Mouse (Mus musculus) adrenal gland, adult (tissue): ENCODE measurements around the gene Clic5.
A peak's percentile ranks its signal among the peaks of the same experiment; 100 is the strongest.

ENCODE experiments used
- DNase-seq, 2 experiments: peaks; one replicate each; pipeline ENCODE4 v3.0.0; 2022 to 2023; ENCODE audit warnings: low spot score in 1 of 2; ENCODE audit not compliant: inconsistent age in 2 of 2

The Clic5 gene

DNA sequence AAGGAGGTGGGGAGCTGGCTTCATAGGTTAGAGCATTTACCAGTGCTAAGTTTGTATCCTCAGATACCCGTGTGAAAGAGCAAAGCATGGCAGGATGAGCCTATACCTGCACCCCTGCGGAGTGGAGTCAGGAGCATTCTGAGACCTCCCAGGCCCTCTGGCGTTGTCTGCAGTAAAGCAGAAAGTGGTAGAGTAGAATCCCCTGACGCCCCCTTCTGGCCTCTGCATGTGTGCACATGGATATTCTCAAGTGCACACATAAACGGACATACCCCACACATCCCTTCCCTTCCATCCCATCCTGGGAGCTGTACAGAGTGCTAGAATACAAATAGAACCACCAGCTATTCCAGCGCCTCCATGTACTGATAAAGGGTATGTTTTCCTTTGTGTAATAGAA is 70.9 kb downstream of the Clic5 start:
- no peak for DNase-seq

DNA sequence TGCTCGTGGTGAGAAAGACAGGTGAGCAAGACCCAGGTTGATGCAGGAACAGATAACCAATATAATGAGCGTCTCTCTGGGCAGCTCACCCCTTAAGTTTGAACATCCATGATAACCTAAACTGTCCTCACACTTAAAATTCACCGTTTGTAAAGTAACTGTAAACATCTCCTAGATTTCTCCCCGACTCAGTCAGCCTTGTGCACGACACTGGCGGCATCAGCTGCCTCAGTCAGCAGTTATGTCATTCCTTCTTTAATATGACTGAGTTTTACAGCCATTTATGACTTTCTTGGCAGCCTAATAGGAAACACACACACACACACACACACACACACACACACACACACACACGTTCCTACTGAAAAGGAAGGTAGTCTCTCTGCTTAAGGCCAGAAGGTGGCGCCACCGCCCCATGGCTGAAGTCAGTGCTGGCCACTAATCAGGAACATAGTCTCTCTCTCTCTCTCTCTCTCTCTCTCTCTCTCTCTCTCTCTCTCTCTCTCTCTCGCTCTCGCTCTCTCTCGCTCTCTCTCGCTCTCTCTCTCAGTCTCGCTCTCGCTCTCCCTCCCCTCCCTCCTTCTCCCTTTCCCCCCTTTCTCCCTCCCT is 73.3 kb downstream of the Clic5 start:
- peak; percentile 52 to 78 for DNase-seq

DNA sequence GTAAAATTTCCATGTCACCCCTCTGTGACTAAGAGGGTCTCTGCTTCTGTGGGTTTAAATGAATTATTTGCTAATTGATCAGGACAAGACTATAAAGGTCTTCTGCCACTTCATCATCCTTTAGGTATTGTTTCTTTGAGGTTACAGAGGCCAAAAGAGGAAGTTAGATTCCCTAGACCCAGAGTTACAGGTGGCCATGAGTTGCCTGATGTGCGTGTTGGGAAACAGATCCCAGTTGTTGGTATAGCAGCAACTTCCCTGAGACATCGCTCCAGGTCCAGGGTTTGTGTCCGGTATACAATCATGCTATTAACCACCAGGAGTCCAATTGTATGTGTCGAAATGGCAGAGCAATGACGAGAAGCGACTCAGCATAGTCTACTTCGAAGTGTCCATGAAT is 81.7 kb downstream of the Clic5 start:
- DNase-seq = no peak

DNA sequence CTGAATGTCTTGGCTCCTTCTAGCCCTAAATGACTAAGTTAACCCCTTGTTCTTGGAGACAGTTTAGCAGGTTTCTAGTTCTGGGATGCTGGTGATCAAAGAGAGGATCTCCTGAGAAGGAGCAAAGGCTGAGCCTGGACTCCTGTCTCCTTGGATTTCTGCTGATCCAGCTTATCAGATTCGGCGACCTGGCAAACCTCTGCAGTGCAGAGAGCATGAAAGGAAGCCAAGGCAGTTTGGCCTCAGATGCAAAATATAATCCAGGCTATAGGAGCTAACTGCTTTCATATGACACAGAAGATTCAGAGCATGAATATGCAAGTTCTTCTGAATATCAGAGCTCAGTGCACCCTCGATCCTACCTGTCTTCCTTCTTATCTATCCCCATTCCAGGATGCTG is 83.0 kb downstream of the Clic5 start:
- DNase-seq = no peak

DNA sequence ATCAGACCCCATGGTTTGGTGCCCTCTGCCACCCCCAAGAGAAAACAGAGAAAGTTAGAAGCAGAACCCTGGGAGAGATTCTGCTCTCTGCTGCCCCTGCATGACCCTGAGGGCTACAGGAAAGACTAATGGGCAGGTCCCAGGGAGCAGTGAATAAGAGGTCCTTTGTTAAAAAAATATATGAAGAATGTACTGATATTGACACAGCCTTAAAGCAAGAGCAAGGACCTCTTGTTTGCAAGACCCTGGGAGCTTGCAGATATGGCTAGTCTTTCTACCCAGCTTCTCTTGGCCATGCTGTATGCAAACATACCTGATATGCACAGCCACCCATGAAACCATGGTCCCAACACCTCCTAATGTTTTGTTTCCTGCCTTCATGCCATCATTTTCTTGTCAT is 86.4 kb downstream of the Clic5 start:
- no peak for DNase-seq

DNA sequence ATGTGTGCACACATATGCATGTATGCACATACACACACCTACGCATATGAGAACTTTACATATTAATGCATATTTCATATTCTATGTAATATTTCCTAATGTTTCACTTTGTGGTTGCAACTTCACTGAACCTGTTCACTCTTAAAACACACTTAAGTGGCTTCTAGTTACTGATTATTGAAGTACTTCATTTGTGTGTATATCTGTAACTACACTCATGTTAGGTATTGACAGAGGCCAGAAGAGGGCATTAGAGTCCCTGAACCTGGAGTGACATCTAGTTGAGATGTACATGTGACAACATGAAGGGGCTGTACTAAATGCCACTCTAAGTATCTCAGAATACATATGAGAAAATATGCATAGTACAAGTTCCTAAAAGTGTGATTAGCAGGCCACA is 99.9 kb downstream of the Clic5 start:
- no peak for DNase-seq

DNA sequence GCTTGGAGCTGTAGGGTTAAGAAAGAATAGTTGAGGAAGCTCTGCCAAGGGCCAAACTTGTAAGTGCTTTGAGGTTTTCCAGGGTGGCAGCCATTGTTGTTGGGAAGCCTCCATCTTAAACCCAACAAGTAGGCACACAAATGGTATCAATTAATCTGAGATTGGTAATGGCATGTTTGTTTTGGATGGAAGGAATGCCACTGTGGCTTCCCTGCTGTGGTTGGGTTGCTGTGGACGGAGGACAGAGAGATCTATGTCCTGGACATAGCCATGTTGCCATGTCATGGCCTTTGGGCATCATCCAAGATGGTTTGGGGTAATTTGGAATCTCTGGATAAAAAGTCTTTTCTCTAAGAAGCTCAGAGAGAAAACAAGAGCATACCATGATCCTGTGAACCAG is 108.8 kb downstream of the Clic5 start:
- no peak for DNase-seq

DNA sequence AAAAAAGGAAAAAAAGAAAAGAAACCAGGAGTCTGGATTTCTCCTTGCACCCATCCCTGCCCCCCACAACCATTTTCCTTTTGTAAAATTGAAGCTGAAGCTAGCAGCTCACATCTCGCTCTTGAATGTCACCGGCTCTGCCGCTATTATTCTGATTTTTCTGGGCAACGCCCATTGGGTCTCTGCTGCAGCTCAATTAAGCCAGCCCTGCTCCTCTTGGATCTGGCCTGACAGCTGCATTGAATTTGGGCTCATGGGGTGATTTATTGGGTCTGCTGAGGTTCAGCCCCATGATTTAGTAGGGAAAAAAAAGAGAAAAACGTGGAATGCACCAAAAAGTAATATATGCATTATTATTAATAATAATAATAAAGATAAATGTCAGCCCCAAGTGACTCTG is 111.9 kb downstream of the Clic5 start:
- DNase-seq = no peak

DNA sequence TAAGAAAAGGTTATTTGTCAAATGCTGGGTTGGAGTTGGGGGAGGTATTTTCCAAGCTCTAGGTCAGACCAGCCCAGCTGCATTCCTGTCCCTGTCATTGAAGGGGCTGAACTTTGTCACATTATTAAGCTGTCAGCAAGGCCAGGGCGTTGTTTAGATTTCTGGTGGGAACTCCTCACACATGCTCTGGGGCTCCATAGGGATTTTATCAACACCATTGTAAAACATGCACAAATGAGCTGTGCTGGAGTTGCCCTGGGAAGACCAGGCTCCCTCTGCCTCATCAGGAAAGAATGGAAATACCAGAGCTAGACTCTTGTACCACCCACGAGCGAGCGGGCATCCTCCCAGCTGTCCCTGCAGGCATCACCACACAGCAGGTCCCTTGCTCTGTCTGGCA is 112.3 kb downstream of the Clic5 start:
- no peak for DNase-seq

DNA sequence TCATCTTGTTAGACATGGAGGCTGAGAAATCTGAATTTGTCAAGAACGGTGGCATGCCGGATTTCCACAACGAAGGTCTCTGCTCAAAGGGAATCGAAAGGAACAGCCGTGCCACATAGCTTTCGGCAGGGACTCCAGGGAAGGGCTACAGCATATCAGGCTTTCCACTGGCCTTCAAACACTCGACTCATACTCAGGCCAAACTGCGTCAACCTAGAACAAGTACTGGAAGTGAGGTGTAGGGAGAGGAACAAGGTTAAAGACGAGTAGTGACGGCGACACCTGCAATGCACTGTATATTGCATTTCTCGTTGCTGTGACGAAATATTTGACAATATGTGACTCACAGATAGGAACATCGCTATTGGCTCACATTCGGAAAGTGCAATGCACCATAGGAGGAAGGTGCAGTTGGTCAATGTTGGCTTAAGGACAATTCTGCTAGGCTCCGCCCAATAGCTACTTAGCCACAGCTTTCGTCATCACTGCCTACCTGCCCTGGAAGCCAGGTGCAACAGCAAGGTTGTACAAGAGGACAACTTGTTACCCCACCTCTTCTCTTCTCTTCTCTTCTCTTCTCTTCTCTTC is 112.9 kb downstream of the Clic5 start:
- DNase-seq = peak in 1 of 2 experiments; percentile 25

DNA sequence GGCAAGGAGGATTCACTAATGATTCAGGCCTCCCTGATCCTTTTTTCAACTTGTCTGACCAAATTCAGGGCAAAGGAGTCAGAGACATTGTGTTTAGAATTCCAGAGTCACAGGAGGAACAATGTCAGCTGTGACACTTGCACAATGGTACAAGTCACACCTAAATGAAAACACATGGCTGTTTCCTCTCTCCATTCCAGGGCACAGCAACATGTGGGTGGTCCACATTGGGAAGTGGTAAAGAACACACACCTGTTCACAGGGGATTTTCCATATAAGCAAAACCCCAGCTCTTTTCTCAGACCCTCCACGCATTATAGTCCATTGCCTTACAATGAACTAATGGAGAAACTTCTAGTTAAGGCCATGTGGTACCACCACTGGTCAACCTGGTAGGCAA is 115.7 kb downstream of the Clic5 start:
- no peak for DNase-seq

DNA sequence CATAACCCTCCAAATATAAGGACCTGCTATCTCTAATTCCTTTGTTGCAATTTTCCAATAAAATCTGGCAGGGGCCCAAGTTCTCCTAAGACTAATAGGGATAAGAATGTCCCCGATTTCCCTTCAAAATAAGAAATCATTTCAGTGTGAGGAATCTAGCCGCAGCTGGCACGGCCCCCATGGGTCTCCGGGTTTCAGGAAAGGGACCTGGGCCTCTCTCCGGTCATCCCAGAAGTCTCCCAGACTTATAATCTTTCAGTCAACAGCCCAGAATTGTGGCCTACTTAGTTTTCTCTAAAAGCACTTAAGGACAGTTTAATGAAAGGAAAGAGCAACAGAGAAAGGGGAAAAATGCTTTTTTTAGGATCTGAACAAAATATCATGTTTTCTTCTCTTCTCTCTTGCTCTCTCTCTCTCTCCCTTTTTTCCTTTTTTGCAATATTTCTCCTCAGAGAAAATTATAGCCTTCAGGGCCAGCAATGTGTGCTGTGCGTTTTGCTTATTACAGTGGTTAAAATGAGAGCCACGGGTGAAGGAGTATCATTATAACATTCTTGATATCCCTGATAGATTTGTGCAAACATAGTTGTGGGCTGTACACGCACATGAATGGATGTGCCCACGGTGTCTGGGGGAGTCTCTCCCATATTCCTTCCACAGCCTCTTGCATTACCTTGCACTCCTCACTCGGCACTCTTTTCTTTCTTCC is 121.7 kb downstream of the Clic5 start:
- DNase-seq = no peak

DNA sequence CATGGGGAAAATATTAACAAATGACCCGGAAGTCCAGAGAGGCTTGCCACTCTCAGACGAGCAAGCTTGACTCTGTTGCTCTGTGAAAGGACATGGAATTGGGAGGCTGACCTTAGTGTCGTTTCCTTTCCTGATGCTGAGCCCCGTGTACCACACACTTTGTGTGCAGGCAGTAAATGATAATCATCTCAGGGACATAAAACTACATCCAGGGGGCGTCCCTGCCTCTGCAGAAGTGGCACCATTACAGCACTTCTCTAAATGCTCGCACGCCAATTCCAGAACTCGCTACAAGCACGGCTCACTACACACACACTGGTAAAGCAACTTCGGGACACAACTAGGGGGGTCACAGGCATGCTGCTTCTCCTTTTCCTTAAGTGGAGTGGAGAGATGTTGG is 136.9 kb downstream of the Clic5 start:
- no peak for DNase-seq

DNA sequence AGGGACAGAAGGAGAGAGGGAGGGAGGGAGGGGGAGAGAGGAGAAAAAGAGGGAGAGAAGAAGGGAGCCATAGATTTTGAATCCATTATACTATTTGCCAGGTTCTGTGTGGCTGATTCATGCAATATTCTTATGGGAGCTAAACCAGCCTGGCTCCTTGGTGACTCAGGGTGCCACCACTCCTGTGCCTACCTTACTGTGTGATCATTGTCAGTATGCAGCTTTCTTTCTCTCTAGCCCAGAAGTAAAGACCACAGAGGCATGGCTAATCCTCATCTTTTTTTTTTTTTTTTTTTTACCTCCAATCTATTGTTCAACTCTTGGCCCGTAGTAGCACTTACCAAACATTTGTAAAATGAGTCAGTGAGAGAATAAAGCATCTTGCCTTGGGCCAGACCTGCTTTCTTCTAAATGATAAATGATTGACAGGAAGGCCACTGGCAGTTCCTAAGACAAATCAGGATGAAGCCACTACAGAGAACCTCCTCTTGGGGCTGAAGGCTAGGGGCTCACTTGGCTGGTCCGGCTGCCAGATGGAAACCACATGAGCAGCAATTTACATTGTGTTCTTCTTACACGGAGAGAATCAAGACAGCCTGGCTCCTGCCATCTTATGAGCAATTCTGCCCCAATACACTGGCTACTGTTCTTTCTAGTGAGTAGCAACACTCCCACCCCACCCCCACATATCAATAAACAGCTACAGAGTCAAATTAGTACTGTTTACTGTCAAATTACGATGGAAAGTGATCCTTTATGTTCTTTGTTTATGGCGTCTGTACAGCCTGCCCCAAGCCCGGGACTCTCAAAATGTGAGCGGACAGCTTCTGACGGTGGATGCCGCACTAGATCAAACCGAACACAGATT is 139.1 kb downstream of the Clic5 start:
- no peak for DNase-seq

DNA sequence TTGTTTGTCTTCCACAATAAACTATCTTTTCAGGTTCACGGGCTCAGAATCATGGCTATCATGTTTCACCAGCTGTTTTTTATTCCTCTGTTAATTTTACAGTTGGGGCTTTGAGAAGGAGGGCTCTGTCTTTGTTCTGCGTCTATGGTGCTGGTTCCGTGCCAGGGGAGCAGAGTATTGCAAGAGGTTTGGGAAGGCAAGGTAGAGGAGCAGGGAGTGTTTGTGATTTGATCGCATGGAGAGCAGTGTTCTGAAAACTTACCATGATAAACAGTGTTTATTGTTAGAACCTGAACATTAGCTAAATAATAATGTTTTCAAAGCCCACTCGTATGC is 139.7 kb downstream of the Clic5 start:
- DNase-seq = no peak
